Mouse (Mus musculus) adrenal gland, postnatal 36 days (tissue): Measurements from ENCODE around the gene Gria2. TPM values are rescaled to one million over a fixed set of nuclear protein-coding genes. Genes with fewer than 3 reads are reported as not detected.

ENCODE experiments used
- DNase-seq, 2 experiments: peaks; one replicate each; pipeline ENCODE4 v3.0.0; 2021; ENCODE audit warnings: mixed read lengths in 1 of 2
- long read RNA-seq, 2 experiments: library from polyadenylated mRNA; stranded (forward); transcript quantifications; one replicate each; pipeline ENCODE4 v2.0.0; 2021; ENCODE audit warnings: borderline sequencing depth in 2 of 2
- total RNA-seq, 2 experiments: library from RNA; stranded (reverse); gene quantifications; 2 replicates each; pipeline ENCODE4 v1.2.3; 2021

Gene Gria2
- 1 to 10 TPM; 6.9 to 9.3 TPM for total RNA-seq
- long read RNA-seq, experiment 1, full-length matches to known transcripts = 7 of 14 reads
- long read RNA-seq, experiment 1, partial matches to known transcripts = 4 of 14 reads
- long read RNA-seq, experiment 1, other reads (novel, unspliced or antisense) = 3 of 14 reads
- long read RNA-seq, experiment 2, full-length matches to known transcripts = 2 of 2 reads
- long read RNA-seq, experiment 2, partial matches to known transcripts = 0 of 2 reads
- long read RNA-seq, experiment 2, other reads (novel, unspliced or antisense) = 0 of 2 reads

DNA sequence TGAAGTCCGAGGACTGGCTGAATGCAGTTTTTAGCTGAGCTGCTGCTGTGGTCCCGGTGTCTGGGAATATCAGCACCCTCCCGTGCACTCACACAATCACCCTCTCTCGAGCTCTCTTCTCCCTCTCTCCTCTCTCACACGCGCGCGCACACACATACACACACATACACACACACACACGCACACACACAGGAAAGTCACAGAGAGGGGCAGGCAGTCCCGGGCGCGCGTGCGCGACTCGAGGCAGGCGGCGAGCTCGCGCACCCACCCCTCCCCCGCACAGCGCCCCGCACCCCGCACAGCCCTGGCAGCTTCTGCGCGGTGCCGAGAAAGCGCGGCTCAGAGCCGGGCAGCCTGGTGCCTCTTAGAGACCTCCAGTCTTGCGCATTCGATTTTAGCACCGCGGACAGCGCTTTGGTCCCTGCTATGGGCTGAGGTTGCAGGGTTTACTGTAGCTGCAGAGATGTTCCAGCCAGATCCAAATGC, at the start of gene Gria2:
TSS of gene Gria2 (minus strand) at position 240 of the 486 bp plus-strand sequence.
- peak; percentile 83 to 84 for DNase-seq

DNA sequence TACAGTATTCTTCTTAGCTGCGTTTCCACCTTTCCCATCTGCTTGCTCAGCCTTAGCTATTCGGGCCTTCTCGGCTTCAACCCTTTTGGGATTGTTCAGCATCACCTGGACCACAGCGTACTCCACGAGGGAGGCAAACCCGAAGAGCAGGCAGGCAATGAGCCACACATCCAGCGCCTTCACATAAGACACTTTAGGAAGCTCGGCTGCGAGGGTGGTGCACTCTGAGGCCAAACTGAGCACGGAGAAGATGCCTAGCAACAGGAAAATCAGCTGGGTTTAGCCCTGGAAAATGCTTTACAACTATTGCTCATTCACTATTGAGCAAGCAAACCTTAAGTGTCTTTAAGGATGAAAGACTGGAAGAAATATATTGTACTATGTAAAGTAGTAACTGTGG, 48.3 kb upstream of the Gria2 start:
- no peak for DNase-seq

DNA sequence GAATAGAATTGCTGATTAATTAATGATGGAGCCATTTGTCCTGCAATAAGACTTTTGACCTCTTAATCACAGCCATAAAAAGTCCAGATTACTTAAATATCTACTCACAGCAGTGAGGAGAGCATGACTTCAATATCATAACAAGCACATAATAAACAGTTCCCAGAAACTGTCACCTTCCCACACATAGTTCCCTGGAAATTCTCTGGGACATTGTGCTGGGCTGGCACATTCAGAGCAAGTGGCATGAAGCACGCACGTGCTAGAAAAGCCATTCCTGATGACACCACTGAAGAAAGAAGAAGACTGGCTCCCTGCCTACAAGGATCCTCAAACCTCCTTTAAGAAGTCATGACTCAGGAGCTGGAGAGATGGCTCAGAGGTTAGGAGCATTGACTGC, 43.0 kb upstream of the Gria2 start:
- DNase-seq = no peak

DNA sequence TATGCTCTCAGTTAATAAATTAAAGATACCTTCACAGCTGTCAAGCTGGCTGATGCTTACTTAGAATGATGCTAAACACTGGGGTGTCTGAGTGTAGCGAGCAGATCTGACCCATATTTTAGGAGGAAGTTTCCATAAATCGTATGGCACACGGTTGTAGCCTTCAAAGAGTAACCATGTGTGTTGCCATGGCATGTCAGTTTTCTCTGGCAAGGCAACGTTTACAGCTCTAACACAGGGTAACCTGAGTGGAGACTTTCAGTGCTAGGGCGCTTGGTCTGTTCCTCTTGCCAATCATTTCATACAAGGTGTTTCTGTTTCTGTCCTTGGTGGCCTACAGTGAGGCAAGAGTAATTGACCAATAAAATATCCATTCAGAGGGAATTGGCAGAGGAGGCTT, 37.2 kb upstream of the Gria2 start:
- DNase-seq = no peak

DNA sequence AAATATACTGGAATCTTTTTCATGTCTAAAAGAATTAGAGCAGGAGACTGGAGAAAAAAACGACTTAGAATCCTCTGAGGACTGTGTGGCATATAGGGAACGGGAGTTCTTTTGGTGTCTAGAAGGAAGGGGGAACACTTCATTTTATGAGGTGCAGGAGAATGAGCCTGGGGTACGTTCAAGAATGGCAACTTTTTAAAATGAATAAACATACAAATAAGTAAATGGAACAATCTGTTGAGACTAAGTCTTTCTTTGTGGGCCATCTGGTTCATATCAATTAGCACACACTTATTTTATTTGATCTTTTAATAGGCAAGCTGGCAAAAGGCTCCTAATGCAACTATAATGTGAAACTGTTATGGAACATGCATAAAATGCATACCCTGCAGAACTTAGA, 34.9 kb upstream of the Gria2 start:
- no peak for DNase-seq

DNA sequence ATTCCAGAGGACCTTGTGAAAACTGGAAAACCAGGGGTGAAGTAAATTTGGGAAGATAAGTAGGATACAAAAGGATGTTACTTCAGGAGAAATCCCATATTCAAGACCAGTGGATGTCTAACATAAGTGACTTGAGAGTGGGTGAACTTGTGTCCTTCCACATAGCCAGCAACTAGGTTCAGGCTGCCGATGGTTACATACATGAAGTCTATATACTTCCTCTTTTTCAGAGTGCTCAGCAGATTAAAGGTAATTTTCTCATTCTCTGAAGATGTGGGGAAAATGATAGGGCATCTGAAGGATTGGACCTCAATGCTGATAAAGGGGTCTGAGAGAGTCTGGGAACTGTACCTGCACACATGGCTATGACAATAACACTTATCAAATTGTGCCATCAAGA, 21.3 kb upstream of the Gria2 start:
- no peak for DNase-seq

DNA sequence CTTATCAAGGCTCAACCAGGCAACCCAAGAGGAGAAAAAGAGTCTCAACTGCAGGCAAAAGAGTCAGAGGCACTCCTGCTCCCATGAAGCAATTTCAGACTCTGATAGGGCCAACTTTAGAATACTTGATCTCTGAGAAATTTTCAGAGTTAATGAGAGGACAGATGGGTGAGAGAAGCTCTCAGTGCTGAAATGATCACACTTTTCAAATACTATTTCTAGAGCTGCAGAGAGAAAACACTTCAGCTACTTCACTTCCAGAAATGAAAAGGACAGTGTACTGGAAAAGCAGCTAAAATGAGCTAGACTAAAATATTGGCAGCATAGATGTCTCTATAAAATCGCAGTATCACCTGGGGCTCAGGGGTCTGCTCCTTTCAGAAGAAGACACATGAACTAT, 16.0 kb upstream of the Gria2 start:
- DNase-seq = no peak

DNA sequence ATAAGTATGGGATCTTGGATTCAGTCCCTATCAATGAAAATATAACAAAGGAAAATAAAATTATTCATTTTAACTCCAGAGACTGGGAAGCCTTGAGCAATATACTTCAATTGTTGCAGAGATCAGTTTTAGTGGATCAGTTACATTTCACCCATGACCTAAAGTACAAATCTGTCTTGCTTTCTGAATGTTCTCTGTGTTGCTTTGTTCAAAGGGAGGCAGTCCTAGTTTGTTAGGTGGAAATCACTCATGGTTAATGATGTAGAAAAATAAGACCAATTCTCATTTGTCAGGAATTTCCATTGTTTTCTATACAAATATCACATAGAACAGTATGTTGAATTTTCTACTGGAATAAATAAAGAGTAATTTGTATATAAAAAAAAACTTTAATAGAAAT, 11.1 kb upstream of the Gria2 start:
- no peak for DNase-seq

DNA sequence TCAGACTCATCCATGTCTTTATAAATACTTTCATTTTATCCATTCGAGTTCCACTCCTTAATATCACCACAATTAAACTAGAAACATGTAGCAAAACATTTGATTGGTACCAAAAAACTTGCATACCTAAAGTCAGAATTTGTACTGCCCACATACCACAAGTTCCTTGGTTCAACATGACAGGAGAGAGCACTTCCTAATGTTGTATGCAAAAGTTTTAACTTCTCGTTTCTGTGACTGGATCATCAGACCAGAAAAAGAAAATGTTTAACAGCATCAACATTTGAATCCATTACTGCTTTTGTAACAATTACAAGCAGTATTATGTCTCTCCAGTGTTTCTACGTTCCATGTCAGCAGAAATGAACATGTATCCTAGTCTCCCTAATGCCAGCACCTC, 9.6 kb upstream of the Gria2 start:
- no peak for DNase-seq

DNA sequence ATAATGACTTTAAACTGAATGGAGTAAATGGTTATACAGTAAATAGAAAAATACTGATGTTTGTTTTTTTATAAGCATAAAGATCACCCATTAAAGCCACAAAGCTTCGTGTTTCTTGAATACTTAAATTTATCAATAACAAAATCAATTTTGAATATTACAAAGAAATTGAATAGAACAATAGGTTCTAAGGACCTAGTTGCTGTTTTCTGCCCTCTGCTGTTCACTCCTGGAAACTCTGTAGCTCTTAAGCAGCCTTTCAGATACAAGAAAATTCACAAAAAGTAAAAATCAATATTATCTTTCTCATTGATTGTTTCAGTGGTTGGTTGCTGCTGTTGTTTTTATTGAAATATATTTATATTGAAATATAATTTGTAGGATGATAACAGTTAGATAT, 2.7 kb upstream of the Gria2 start:
- DNase-seq = peak in 1 of 2 experiments; percentile 11

DNA sequence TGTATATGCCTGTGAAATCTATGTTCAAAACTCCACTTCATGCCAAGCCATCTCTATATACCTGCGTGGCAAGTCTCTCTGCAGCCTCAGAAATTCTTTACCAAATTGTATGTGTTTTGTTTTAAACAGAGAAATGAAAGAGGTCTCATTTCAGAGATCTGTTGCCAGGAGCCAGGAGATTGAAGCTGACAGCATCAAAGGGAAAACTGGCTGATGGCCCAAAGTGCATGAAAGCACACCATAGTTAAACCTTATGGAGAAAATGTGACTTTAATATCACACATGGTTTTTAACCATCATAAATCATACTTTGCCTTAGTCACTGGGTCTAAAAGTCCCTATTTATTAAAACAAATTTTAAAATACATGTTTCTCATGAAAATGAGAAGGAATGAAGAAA, 1.2 kb upstream of the Gria2 start:
- no peak for DNase-seq

DNA sequence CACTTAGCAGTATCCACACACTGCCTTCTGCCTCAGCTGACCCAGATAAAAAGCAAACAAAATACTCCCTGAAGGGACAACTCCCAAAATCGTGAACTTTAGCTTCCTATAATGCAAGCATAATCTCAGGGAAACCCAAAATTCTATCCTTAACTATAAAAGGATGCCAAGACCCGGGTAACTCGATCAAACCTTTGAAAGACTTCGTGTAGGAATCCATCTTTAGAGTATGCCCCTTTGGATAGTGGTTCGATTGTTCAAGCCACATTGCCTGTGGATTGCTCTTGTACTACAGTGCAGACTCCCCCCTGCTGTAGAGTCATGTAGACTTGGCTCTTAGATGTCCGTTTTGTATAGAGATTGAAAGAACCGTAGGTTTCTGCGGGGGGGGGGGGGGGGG, 576 bp upstream of the Gria2 start:
- DNase-seq = no peak

DNA sequence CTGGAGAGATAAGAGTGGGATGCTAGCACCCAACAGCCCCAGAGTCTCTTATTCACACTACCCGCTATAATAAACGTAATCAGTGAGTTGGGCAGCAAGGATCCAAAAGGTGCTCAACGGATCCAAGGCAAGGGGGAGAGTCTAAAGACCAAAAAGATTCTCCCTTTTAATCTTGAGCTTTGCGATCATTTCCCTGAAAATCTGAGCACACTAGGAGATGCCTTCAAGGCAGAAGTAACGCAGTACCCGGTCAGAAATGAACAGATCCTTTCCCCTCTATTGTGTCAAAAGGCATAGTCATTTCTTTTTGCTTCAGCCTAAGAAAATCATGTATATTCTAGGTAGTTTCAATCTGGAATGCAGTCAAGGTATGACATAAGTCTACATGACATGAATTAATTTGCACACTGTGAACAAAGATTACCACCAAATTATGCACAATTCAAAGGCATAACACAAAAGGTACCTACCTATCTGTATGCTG, 766 bp downstream of the Gria2 start:
- no peak for DNase-seq

DNA sequence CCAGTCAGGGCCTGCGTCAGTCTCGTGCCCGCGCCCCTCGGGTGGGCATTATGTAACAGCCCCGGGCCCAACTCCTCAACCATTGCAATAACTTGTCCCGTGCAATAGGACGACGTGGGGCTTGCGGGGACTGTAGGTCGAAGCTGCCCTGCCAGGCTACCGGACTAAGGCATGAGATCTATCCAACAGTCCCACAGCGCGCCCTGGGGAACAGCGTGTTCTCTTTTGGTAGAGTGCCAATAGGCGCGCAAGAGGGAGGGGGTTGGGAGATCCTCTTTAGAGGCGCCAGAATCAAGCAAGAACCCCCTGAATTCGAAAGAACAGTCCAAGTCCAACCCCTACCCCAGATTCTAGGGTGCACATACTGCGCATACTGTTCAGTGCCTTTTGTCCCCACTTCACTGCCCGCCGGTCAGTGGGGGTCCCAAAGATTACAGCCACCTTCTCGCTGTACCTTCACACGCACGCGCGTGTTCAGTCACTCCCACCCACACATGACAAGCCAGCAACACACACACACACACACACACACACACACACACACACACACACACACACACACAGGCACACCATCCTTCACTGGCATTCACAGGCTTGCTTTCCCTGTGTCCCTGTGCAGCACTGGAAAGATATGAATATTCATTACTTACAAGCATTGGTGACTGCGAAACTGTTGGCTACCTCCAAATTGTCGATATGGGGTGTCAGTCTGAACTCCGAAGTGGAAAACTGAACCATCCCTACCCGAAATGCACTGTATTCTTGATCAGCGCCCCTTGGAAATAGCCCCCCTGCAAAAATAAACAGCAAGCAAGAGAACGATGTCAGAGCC, 1.4 kb downstream of the Gria2 start:
- DNase-seq = peak in 1 of 2 experiments; percentile 16

DNA sequence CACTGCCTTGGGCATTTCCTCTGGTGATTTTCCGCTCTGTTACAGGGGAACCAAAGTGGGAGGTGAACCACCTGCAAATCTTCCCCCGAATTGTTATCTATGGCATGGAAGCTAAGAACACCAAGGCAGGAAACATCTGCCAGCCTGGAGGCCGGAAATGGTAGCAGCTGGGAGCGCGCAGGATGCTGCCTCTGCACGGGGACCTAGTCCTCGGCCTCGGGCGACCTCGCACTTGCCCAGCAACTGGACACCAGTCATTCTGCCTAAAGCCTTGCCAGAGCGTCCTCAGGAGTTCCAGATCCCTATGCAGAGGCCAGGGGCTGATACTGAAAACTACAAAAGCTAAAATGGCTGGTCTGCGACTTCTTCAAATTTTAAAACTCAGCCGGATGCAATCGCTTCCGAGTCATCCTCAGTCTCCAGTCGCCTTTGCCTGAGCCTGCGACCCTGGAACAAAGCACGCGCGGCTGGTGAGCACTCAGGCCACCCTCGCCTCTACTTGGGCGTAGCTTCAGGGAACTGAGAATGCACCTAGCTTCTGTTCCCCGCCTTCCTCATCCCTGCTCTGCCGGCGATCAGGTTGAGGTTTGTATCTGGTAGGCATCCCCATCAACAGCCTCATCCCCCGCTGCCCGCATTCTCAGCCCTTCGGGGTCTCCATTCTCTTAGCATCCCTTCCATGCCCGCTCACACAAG, 2.2 kb downstream of the Gria2 start:
- no peak for DNase-seq

DNA sequence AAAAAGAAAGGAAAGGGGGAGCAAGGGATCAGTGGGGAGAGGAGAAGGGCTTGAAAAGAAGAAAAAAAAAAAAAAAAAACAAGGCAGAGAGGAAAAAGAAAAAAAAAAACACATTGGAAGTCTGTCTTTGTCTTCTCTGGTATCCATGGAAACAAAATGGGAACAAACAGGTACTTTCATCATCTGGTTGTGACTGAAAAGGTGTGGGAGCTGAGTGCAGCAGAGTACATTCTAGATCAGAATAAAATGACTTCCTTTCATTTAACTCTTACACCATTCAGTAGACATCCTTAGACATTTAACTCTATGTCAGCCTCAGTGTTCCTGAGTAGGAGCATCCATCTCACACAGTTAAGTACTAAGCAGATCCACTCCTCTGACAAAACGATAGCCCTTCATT, 4.7 kb downstream of the Gria2 start:
- no peak for DNase-seq

DNA sequence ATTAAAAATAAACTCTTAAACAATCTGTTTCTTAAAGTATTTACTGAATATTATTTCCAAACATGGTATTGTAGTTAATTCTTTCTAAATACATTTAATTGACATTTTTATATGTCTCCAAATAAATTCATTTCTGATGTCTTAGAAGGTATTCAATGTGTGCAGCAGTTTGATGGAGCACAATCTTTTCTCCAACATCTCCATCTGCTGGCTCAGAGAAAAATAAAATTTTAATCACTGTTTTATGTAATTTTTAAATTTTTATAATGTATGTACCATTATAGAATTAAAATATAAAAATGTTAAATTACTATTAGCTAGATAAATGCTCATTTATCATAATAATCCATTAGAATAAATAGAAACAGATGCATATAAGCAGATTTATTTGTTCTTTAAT, 5.9 kb downstream of the Gria2 start:
- DNase-seq = no peak

DNA sequence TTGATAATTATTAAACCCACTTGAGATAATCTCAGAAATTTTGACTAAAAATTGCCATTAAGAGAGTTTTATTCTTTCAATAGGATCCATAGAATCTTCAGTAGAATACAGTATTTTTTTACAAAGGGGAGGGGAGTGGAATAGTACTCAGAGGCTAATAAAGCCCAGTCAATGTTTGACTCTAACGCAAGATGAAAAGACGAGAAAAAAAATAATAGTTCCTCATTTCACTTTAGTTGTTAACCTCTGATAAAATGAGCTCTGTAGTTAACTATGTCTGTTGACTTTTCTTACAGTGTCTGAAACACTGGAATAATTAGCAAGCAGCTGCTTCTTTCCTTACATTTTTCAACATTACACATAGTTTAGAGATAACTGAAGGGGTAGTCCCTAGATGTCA, 7.4 kb downstream of the Gria2 start:
- no peak for DNase-seq

DNA sequence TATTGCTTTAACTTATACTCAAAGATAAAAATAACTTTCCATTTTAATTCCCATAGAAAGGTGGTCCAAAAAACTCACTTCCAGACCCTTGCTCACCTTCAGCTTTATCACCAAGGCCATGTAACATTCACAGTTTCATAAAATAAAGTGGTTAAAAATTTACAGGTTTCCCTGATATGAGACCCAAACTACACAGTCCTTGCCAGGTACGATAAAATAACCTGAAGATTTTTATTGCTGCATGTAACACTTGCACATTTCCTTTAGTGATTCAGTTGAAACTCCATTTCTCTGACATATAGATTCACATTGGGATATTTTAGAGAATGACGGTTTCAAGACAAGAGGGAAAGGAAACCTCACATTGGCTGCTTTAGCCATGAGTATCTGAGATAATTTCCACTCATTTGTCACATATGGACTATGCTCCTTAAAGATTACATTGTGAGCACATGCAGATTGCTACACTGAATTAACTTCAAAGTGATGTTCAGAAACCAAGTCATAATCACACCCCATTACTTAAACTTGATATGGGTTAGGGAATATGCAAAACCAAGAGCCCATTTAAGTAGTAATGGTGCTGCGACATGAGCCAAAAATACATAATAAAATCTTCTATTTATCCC, 15.4 kb downstream of the Gria2 start:
- no peak for DNase-seq

DNA sequence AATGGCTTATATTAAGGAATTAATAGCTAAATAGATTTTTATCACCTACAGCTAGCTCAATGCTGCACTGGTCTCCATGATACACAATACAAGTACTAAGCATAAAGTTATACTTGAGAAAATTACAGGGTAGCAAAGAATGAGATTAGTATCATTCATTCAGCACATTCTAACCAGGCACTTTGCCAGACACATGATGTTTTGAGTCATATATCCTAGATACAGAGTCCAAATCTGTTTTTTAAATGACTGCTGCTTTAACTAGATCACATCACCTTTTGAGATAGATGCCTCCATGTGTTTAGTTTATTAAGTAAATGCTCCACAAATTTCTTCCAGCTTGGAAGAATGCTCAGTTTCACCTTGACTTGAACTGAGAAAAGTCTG, 21.5 kb downstream of the Gria2 start:
- DNase-seq = no peak

DNA sequence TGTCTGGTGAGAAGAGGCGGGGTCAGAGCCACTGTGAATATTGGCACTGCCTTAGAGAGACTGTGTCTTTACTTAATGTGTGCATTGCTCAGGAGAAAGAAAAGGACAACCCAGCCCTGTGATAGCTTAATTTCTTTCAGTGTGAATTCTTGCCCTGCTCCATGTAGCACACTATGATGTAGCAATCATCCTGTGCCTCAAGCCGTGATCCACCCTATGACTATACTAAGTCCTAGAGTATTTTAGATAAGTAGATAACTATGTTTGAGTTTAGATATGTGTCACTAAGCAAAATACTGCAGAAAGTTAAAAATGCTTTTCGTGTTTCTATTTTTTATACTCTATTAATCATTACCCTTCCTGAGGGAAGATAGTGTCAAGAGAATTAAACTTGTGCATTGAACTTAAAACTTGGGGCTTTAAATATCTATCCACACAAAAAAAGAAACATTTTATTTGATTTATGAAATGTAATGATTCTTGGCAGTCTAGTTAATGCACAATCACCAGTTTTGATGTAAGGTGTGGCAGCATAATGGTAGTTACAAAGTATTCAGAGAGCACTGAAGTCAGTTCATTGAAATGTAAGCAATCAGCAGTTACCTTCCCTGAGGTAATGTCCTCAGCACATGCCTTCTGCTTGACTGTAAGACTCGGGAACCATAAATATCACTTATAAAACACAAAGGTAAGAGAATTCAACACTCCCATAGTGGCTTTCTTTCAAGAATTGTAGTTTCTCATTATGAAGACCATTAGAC, 22.1 kb downstream of the Gria2 start:
- no peak for DNase-seq

DNA sequence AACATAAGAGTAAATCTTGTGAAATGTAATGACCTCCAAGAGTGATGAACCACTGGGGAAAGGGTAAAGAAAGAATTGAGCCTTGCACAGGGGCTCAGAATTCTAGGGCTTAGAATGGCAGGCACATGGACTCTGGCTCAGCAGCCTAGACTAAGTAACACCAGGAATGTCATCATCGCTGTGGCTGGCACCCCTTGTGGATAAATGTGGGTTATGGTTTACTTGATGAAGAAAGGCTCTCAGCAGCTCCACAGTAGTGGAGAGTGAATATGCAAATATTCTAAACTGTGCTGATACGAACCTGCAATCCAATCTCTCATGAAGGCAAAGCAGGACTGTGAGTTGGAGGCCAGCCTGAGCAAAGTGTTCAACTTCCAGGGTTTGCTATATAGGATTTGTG, 26.0 kb downstream of the Gria2 start:
- no peak for DNase-seq
